Mouse (Mus musculus) hindbrain, embryonic 10.5 days (tissue): ENCODE results near the gene Slc16a12. TPM values are rescaled to one million over a fixed set of nuclear protein-coding genes. Genes with fewer than 3 reads are reported as not detected.
"Not testable (repeated sequence)": the region's sequence is repeated elsewhere in the genome, so short reads cannot be mapped to it uniquely, and the experiment has no call there.

Source experiments
- DNase-seq: peaks from one replicate; pipeline ENCODE4 v3.0.0-alpha.2; 2017; ENCODE audit warnings: low spot score
- H3K27ac ChIP-seq: fragments of 300-500 bp; sonication (generic); 2 replicates; pipeline ENCODE4 v1.5.1; 2016; ENCODE audit warnings: mild to moderate bottlenecking, moderate library complexity
- H3K27me3 ChIP-seq: fragments of 300-500 bp; sonication (generic); 2 replicates; pipeline ENCODE4 v1.6.1; 2016; ENCODE audit warnings: mild to moderate bottlenecking; ENCODE audit not compliant: poor library complexity, insufficient read depth, severe bottlenecking
- H3K36me3 ChIP-seq: fragments of 300-500 bp; sonication (generic); 2 replicates; pipeline ENCODE4 v1.6.1; 2016; ENCODE audit warnings: mild to moderate bottlenecking, moderate library complexity
- H3K4me1 ChIP-seq: fragments of 300-500 bp; sonication (generic); replicated peaks from 2 replicates; pipeline ENCODE4 v1.6.1; 2016; ENCODE audit warnings: mild to moderate bottlenecking
- H3K4me3 ChIP-seq: fragments of 300-500 bp; sonication (generic); 2 replicates; pipeline ENCODE4 v1.5.1; 2016; ENCODE audit warnings: mild to moderate bottlenecking, moderate library complexity
- H3K9me3 ChIP-seq: fragments of 300-500 bp; sonication (generic); 2 replicates; pipeline ENCODE4 v1.6.1; 2016; ENCODE audit warnings: mild to moderate bottlenecking, moderate library complexity
- WGBS: fragments of 180-500 bp; shearing (Covaris S2); methylation state at CpG from one replicate; pipeline ENCODE4 v1.1.7; 2016; 5-methylcytosine and 5-hydroxymethylcytosine counted together
- polyA plus RNA-seq: library from polyadenylated mRNA; unstranded; fragments of >200 nt; fragmentation: Nextera tagmentation; extraction: Ambion mirVana; gene quantifications from 2 replicates; pipeline ENCODE4 v1.2.1, GENCODE M21; 2016

Slc16a12 gene
- polyA plus RNA-seq, 1 experiment from 2014 or later: 1.4 TPM

GRCm38 (mm10) chr19:34748992-34749391 is 1.9 kb upstream of the Slc16a12 start:
- WGBS: 43% methylated on average over 2 of the region's 2 CpGs
- no peaks in the 10 kb centered on the region for H3K36me3 ChIP-seq
- H3K27ac ChIP-seq: no peak overlapping the region

DNA sequence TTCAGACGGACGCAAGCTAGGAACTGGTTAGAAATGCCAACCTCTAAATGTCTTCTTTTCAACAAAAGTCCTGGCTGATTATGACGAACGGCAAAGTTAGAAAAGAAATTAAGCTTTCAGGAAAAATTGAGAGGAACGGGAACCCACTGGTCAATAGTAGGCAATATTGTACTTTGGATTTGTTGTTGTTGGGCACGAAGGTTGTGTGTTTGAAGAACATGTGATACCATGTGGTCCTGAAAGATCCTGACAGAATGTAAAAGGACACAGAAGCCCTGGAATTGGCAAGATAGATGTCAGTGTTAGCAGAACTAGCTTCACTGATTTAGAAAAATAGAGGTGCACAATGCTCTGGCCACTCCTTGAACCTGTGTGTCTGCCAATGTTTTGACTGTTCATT is 880 bp upstream of the Slc16a12 start:
- peaks cover 14% of the 10 kb centered on the region for H3K4me1 ChIP-seq
- H3K4me3 ChIP-seq, H3K36me3 ChIP-seq, DNase-seq, H3K9me3 ChIP-seq, H3K27ac ChIP-seq: not testable (repeated sequence)
- 90% methylated on average over 6 of the region's 6 CpGs for WGBS
- peaks cover 37% of the 10 kb centered on the region for H3K27me3 ChIP-seq

More at GRCm38 (mm10) chr19:34748992-34749391, 1.9 kb upstream of the Slc16a12 start:
- no peaks in the 10 kb centered on the region for H3K9me3 ChIP-seq
- no peak for DNase-seq
- peaks cover 36% of the 10 kb centered on the region for H3K27me3 ChIP-seq
- peaks cover 14% of the 10 kb centered on the region for H3K4me1 ChIP-seq
- H3K4me3 ChIP-seq: no peak overlapping the region

DNA sequence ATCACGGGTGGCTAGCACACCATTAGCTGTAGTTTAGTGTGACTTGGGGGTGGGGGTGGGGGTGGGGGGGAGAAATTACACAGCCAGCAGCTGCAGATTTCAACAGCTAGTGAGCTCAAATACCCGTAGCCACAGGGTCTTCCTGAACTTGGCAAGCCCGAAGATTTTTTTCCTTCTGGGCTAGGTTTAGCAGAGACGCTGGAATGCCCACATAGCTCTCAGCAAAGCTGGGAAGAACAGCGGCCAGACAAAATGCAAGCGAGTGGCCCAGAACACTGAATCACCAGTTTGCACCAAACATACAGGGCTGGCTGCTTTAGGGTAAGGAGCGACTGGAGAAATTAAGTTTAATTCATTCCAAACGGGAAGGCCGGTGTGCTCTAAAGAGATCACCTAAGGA is 888 bp downstream of the Slc16a12 start:
- Histone ChIP-seq H3K4me3 (peak overlapping the region; percentile 82), H3K27ac (no peak overlapping the region), H3K9me3 (no peaks in the 10 kb centered on the region), H3K27me3 (peaks cover 37% of the 10 kb centered on the region), H3K36me3 (no peaks in the 10 kb centered on the region), H3K4me1 (peaks cover 14% of the 10 kb centered on the region)
- no peak for DNase-seq
- 20% methylated on average over 9 of the region's 9 CpGs for WGBS

GRCm38 (mm10) chr19:34745012-34745411 is 2.1 kb downstream of the Slc16a12 start:
- Histone ChIP-seq H3K27me3 (peaks cover 37% of the 10 kb centered on the region), H3K9me3 (no peaks in the 10 kb centered on the region), H3K4me3 (no peak overlapping the region), H3K27ac (no peak overlapping the region), H3K4me1 (peaks cover 14% of the 10 kb centered on the region), H3K36me3 (no peaks in the 10 kb centered on the region)
- DNase-seq: no peak
- WGBS: 87% methylated on average over 8 of the region's 8 CpGs

GRCm38 (mm10) chr19:34737916-34738315 is 9.2 kb downstream of the Slc16a12 start:
- H3K36me3 ChIP-seq: no peaks in the 10 kb centered on the region
- no peaks in the 10 kb centered on the region for H3K9me3 ChIP-seq
- no peaks in the 10 kb centered on the region for H3K4me1 ChIP-seq
- no peaks in the 10 kb centered on the region for H3K27me3 ChIP-seq
- no peak for DNase-seq
- no peak overlapping the region for H3K27ac ChIP-seq
- WGBS: 76% methylated on average over 3 of the region's 3 CpGs
- no peak overlapping the region for H3K4me3 ChIP-seq

DNA sequence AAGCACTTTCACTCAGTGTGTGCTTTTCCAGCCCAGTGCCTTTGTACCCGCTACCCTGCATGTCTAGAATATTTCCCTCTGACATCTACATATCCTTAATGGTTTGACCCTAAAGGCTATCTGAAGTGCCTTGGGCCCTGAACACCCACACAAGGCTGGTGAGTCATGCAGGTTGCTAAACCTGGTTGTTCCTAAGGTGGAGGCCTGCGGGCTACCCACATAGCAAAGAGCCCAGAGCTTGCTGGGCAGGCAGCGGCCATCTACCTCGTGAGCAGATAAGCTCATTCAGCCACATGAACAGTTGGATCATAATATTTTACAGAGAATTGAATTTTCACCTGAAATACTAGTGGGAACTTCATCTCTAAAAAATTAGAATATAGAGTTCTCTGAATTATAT is 11.2 kb downstream of the Slc16a12 start:
- Histone ChIP-seq H3K4me3 (no peak overlapping the region), H3K27ac (no peak overlapping the region), H3K36me3 (no peaks in the 10 kb centered on the region), H3K27me3 (no peaks in the 10 kb centered on the region), H3K4me1 (no peaks in the 10 kb centered on the region), H3K9me3 (no peaks in the 10 kb centered on the region)
- no peak for DNase-seq
- WGBS: 93% methylated on average over 4 of the region's 4 CpGs

DNA sequence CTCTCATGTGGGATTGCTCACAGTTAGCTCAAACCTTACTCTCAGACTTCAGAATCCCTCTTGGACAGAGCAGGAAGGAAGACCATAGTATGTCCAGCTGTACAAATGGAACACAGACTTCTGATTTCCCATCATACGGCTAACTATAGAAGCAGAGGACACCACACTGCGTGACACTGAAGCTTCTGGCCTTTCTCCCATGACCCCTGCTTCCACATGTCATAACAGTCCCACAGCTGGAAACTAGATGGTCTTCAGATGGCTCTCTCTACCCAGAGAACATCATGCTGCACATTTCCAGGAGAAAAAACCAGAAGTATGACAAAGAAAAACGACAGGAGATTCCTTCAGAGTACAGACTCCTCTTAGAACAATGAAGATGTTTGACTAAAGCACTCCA is 14.1 kb downstream of the Slc16a12 start:
- Histone ChIP-seq H3K36me3 (no peaks in the 10 kb centered on the region), H3K9me3 (no peaks in the 10 kb centered on the region), H3K27ac (no peak overlapping the region), H3K4me1 (no peaks in the 10 kb centered on the region), H3K4me3 (no peak overlapping the region), H3K27me3 (no peaks in the 10 kb centered on the region)
- WGBS: 73% methylated on average over 3 of the region's 3 CpGs
- no peak for DNase-seq

DNA sequence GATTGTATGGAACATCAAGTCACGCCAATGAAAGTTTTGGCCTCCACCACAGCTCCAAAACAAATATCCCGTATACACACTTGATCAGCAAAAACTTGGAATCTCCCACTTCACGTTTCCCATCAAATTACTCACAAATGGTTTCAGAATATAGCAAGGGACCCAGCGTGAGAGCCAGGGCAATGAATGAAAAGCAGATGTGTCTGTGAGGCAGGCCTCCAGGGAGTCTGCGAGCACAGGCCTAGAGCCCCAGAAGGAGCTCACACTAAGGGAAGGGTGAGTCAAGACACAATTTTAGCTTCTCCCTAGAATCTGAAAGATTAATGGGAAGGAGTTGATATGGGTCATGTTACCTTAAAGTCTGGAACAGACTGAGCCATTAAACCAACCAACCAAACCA is 15.7 kb downstream of the Slc16a12 start:
- whole genome bisulfite sequencing: 76% methylated on average over 5 of the region's 5 CpGs
- H3K27me3 ChIP-seq: no peaks in the 10 kb centered on the region
- no peaks in the 10 kb centered on the region for H3K9me3 ChIP-seq
- H3K27ac ChIP-seq: no peak overlapping the region
- H3K36me3 ChIP-seq: no peaks in the 10 kb centered on the region
- no peaks in the 10 kb centered on the region for H3K4me1 ChIP-seq
- no peak overlapping the region for H3K4me3 ChIP-seq
- no peak for DNase-seq

GRCm38 (mm10) chr19:34730584-34730983 is 16.5 kb downstream of the Slc16a12 start:
- H3K9me3 ChIP-seq: no peaks in the 10 kb centered on the region
- H3K27ac ChIP-seq: no peak overlapping the region
- 91% methylated on average over 4 of the region's 4 CpGs for WGBS
- H3K4me1 ChIP-seq: no peaks in the 10 kb centered on the region
- H3K4me3 ChIP-seq: no peak overlapping the region
- no peaks in the 10 kb centered on the region for H3K27me3 ChIP-seq
- no peaks in the 10 kb centered on the region for H3K36me3 ChIP-seq
- DNase-seq: no peak

GRCm38 (mm10) chr19:34729505-34729904 is 17.6 kb downstream of the Slc16a12 start:
- Histone ChIP-seq H3K9me3 (no peaks in the 10 kb centered on the region), H3K27me3 (no peaks in the 10 kb centered on the region), H3K4me1 (no peaks in the 10 kb centered on the region), H3K36me3 (no peaks in the 10 kb centered on the region), H3K4me3 (no peak overlapping the region), H3K27ac (no peak overlapping the region)
- no peak for DNase-seq
- 88% methylated on average over 3 of the region's 3 CpGs for WGBS

DNA sequence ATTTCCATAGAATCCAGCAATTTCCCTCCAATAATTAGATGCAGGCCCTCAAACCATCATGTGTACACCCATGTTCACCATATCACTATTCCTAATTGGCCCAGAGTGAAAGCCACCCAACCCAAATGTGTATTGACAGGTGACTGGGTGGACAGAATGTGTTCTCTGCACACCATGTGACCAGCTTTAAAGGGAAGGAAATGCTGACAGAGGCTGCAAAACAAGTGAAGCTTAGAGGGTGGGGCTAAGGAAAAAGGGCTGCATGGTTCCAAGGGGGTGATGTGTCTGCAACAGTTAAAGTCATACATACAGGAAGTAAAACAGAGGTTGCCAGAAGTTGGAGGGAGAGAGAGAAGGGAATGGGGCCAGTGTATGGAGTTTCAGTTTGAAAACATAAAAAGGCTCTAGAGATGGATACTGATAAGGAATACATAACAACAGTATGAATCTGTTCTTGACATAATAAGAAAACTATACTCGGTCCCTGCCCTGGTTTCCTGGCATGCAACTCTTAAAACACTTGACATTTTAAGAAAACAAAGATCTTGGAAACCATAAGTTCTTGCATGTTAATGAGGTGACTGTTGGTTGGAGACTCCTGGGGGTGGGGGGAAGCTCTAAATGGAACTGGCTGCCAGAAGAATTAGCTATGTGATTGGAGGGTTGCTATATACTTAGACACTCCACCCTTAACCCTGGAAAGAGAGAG is 20.7 kb downstream of the Slc16a12 start:
- Histone ChIP-seq H3K36me3 (no peaks in the 10 kb centered on the region), H3K9me3 (no peaks in the 10 kb centered on the region), H3K4me1 (no peaks in the 10 kb centered on the region), H3K4me3 (no peak overlapping the region), H3K27me3 (no peaks in the 10 kb centered on the region), H3K27ac (no peak overlapping the region)
- DNase-seq: no peak
- 88% methylated on average over 1 of the region's 1 CpGs for WGBS

DNA sequence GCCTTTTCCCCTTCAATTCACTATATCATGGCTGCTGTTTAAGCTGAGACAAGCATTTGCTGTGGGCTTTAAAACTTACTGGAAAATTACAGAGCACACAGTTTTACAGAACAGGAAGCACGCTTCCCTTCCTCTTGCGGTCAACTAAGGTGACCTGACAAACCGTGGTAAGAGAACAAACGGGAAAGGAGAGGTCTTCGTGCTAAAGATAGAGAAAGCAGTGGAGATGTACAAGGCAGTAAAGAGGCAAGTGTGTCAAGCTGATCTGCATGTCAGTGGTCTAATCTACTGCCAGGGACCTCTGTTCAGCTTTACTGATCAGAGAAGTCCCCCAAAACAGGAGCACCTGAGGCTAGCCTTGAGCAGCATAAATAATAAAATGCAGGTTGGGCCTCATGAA is 21.7 kb downstream of the Slc16a12 start:
- Histone ChIP-seq H3K27me3 (no peaks in the 10 kb centered on the region), H3K4me1 (no peaks in the 10 kb centered on the region), H3K4me3 (no peak overlapping the region), H3K9me3 (no peaks in the 10 kb centered on the region), H3K36me3 (no peaks in the 10 kb centered on the region), H3K27ac (no peak overlapping the region)
- DNase-seq: no peak
- 91% methylated on average over 5 of the region's 5 CpGs for WGBS

GRCm38 (mm10) chr19:34724598-34724997 is 22.5 kb downstream of the Slc16a12 start:
- no peaks in the 10 kb centered on the region for H3K4me1 ChIP-seq
- no peaks in the 10 kb centered on the region for H3K27me3 ChIP-seq
- no peak for DNase-seq
- no peaks in the 10 kb centered on the region for H3K36me3 ChIP-seq
- no peaks in the 10 kb centered on the region for H3K9me3 ChIP-seq
- 92% methylated on average over 4 of the region's 4 CpGs for WGBS
- H3K4me3 ChIP-seq: no peak overlapping the region
- no peak overlapping the region for H3K27ac ChIP-seq

DNA sequence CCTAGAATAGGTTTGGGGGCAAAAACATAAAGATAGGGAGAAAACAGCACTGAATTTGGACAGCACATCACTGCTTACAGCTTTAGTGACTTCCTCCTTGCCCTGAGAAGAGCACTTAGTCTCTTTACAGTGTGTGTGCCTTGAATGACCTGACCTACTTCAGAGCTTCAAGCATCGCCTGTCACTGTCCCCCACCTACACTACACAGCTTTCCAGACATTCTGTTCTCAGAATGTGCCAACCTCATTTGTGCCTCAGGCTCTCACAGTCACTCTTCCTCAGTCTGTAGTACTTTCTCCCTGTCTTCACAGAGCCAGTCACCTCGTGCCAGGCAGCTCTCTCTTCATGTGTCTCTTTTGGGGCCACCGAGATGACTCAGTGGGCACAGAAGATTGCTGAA is 24.5 kb downstream of the Slc16a12 start:
- DNase-seq: no peak
- Histone ChIP-seq H3K4me3 (no peak overlapping the region), H3K27me3 (no peaks in the 10 kb centered on the region), H3K36me3 (no peaks in the 10 kb centered on the region), H3K4me1 (no peaks in the 10 kb centered on the region), H3K27ac (no peak overlapping the region), H3K9me3 (no peaks in the 10 kb centered on the region)
- 91% methylated on average over 3 of the region's 3 CpGs for WGBS
